Mouse (Mus musculus) thymus, adult 2 months (tissue): ENCODE results near the gene Tnfrsf13c.

Experiments used
- CTCF ChIP-seq: fragments of 200-500 bp; IDR thresholded peaks from 2 replicates; pipeline ENCODE4 v1.5.1; 2012; ENCODE audit warnings: mild to moderate bottlenecking, control low read depth, low read length, moderate library complexity, borderline replicate concordance; ENCODE audit not compliant: control insufficient read depth, poor library complexity, insufficient read depth; ENCODE audit errors: extremely low read depth
- POLR2A ChIP-seq: fragments of 200-500 bp; IDR thresholded peaks from 2 replicates; pipeline ENCODE4 v1.6.1; 2012; ENCODE audit warnings: mild to moderate bottlenecking, low read length, control low read depth, moderate library complexity; ENCODE audit not compliant: control insufficient read depth, poor library complexity, insufficient read depth; ENCODE audit errors: extremely low read depth

GRCm38 (mm10) chr15:82213222-82213621 is 10.9 kb downstream of the Tnfrsf13c start:
- TF ChIP-seq CTCF (no peak), POLR2A (no peak)
